Mouse (Mus musculus) embryonic facial prominence, embryonic 11.5 days (tissue): ENCODE measurements around the gene Mettl8. TPM values are rescaled to one million over a fixed set of nuclear protein-coding genes. Genes with fewer than 3 reads are reported as not detected.

Experiments
- ATAC-seq: fragments of 200-750 bp; cut with Nextera tagmentation; replicated peaks from 2 replicates; pipeline ENCODE4 v1.8.0; 2017; ENCODE audit warnings: low read depth; ENCODE audit not compliant: insufficient number of reproducible peaks, low FRiP score, low TSS enrichment
- DNase-seq: peaks from one replicate; pipeline ENCODE4 v3.0.0-alpha.2; 2015; ENCODE audit warnings: low spot score
- H3K27ac ChIP-seq: fragments of 300-500 bp; sonication (generic); replicated peaks from 2 replicates; pipeline ENCODE4 v1.5.1; 2014; ENCODE audit warnings: mild to moderate bottlenecking, low read depth, low read length, control low read depth
- H3K27me3 ChIP-seq: fragments of 300-500 bp; sonication (generic); 2 replicates; pipeline ENCODE4 v1.6.1; 2014; ENCODE audit warnings: mild to moderate bottlenecking, low read length, moderate library complexity, mixed read lengths; ENCODE audit not compliant: control insufficient read depth, insufficient read depth
- H3K36me3 ChIP-seq: fragments of 300-500 bp; sonication (generic); replicated peaks from 2 replicates; pipeline ENCODE4 v1.6.1; 2014; ENCODE audit warnings: low read depth, mild to moderate bottlenecking, low read length, moderate library complexity, mixed read lengths; ENCODE audit not compliant: control insufficient read depth, insufficient read depth
- H3K4me1 ChIP-seq: fragments of 300-500 bp; sonication (generic); 2 replicates; pipeline ENCODE4 v1.6.1; 2014; ENCODE audit warnings: low read length, mixed read lengths; ENCODE audit not compliant: control insufficient read depth, insufficient read depth
- H3K4me2 ChIP-seq: fragments of 300-500 bp; sonication (generic); 2 replicates; pipeline ENCODE4 v1.6.1; 2014; ENCODE audit warnings: low read depth, mild to moderate bottlenecking, control low read depth, low read length, moderate library complexity
- H3K4me3 ChIP-seq: fragments of 300-500 bp; sonication (generic); 2 replicates; pipeline ENCODE4 v1.5.1; 2014; ENCODE audit warnings: low read depth, low read length, control low read depth
- H3K9ac ChIP-seq: fragments of 300-500 bp; sonication (generic); replicated peaks from 2 replicates; pipeline ENCODE4 v1.6.1; 2014; ENCODE audit warnings: mild to moderate bottlenecking, control low read depth, low read length
- H3K9me3 ChIP-seq: fragments of 300-500 bp; sonication (generic); replicated peaks from 2 replicates; pipeline ENCODE4 v1.6.1; 2016; ENCODE audit warnings: mild to moderate bottlenecking, low read length, inconsistent platforms, mixed read lengths; ENCODE audit not compliant: control insufficient read depth
- WGBS: fragments of 180-500 bp; shearing (Covaris S2); extraction: QIAGEN DNeasy Blood & Tissue Kit; methylation state at CpG from one replicate; pipeline ENCODE4 v1.1.7; 2014; 5-methylcytosine and 5-hydroxymethylcytosine counted together
- polyA plus RNA-seq: library from polyadenylated mRNA; unstranded; fragments of >200 nt; fragmentation: Nextera tagmentation; extraction: Ambion mirVana; gene quantifications from 2 replicates; pipeline ENCODE4 v1.2.1, GENCODE M21; 2014

The Mettl8 gene
- polyA plus RNA-seq, 1 experiment from 2014 or later, result 21.9 TPM

DNA sequence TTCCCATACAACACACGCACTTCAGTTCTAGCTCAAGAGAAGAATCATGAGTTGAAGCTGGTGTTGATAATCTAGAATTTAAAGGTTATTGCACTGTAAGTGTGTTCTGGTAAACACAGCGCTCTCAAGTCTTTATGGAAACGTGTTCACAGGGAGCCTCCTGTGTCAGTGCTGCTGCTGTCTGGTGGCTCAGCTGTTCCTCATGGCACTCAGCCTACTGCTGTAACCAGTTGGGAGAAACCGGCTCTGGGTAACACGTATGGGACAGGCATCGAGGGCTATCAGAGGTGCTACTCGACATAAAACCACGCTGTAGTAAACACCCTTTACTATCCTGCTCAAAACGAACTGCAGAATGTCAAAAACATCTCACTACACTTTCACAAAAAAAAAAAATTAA is 36.1 kb downstream of the Mettl8 start:
- ATAC-seq (no peak), DNase-seq (no peak)
- Histone ChIP-seq H3K9ac (no peak overlapping the region), H3K36me3 (no peaks in the 10 kb centered on the region), H3K4me3 (no peak overlapping the region), H3K4me2 (no peak overlapping the region), H3K27me3 (no peaks in the 10 kb centered on the region), H3K27ac (no peak overlapping the region), H3K4me1 (no peaks in the 10 kb centered on the region), H3K9me3 (no peaks in the 10 kb centered on the region)
- WGBS, result 78% methylated on average over 9 of the region's 9 CpGs

DNA sequence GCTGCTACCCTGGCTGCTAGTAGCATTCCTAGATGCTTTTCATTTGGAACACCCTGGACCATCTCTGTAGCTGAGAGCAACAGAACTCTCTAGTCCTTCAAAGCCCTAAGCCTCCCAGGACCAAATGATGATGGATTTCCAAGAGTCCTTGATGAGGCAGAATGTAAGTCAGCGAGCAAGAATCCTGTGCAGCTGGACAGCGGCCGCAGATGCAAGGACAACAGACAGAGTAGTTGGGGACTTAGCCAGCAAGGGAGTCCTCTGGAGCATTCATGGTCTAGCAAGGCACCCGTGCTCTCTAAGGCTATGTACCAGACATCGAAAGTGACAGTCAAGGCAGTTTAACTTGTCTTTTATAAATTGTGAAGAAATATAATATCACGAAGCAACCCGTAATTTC is 41.9 kb downstream of the Mettl8 start:
- Histone ChIP-seq H3K9me3 (no peaks in the 10 kb centered on the region), H3K4me1 (no peaks in the 10 kb centered on the region), H3K36me3 (no peaks in the 10 kb centered on the region), H3K4me2 (no peak overlapping the region), H3K27ac (no peak overlapping the region), H3K9ac (no peak overlapping the region), H3K27me3 (no peaks in the 10 kb centered on the region), H3K4me3 (no peak overlapping the region)
- DNase-seq (no peak), ATAC-seq (no peak)
- 93% methylated on average over 7 of the region's 7 CpGs for WGBS

DNA sequence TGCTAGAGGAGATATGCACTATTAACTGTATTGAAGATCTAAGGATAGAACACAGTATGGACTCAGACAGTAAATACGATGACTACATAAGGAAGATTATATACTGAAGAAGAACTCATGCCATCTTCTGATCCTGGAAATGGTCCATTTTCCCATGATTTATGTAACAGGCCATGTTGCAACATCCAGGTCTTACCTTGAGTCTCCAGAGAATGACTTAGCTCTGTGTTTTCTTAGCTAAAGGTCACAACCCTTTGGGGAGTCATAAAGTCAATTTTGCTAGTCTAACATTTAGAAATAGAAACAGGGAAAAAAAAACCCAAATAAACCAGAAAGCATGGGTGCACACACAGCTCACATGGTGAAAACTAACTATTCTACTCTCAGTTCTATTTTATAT is 43.6 kb downstream of the Mettl8 start:
- no peak overlapping the region for H3K4me2 ChIP-seq
- no peaks in the 10 kb centered on the region for H3K4me1 ChIP-seq
- no peak for ATAC-seq
- 100% methylated on average over 1 of the region's 1 CpGs for WGBS
- H3K9ac ChIP-seq, result no peak overlapping the region
- H3K4me3 ChIP-seq, result no peak overlapping the region
- H3K9me3 ChIP-seq, result no peaks in the 10 kb centered on the region
- DNase-seq, result no peak
- H3K27ac ChIP-seq, result no peak overlapping the region
- H3K36me3 ChIP-seq, result no peaks in the 10 kb centered on the region
- H3K27me3 ChIP-seq, result no peaks in the 10 kb centered on the region

DNA sequence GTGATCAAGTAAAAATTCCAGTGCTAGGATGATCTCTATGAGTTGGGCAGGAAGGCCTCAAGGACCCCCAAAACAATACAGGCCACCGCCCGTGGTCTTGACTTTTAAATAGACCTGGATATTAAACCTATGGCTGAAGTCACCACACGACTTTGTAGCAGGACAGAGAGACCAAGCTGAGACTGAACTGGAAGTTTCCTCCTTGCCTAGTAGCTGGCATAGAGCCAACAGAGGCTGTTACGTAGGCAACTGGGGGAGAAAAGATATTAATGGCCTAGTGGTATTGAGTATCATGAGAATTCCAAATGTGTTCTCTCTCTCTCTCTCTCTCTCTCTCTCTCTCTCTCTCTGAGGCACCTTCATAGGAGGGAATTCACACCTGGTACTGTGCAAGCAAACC is 51.0 kb downstream of the Mettl8 start:
- ATAC-seq, result no peak
- Histone ChIP-seq H3K36me3 (no peaks in the 10 kb centered on the region), H3K4me2 (no peak overlapping the region), H3K27ac (no peak overlapping the region), H3K9ac (no peak overlapping the region), H3K27me3 (no peaks in the 10 kb centered on the region), H3K4me3 (no peak overlapping the region), H3K9me3 (no peaks in the 10 kb centered on the region), H3K4me1 (no peaks in the 10 kb centered on the region)
- WGBS, result 78% methylated on average over 4 of the region's 4 CpGs
- no peak for DNase-seq

DNA sequence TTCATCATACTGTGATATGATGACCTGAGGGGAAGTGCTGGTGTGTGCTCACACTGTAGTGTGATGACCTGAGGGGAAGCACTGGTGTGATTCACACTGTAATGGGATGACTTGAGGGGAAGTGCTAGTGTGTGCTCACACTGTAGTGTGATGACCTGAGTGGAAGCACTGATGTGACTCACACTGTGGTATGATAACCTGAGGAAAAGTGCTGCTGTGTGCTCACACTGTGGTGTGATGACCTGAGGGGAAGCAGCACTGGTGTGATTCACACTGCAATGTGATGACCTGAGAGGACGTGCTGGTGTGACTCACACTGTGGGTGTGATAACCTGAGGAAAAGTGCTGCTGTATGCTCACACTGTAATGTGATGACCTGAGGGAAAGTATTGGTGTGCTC is 52.9 kb downstream of the Mettl8 start:
- Histone ChIP-seq H3K9me3 (no peaks in the 10 kb centered on the region), H3K36me3 (no peaks in the 10 kb centered on the region), H3K4me1 (no peaks in the 10 kb centered on the region), H3K4me2 (no peak overlapping the region), H3K27me3 (no peaks in the 10 kb centered on the region), H3K9ac (no peak overlapping the region), H3K27ac (no peak overlapping the region), H3K4me3 (no peak overlapping the region)
- ATAC-seq (no peak), DNase-seq (no peak)
- 78% methylated on average over 1 of the region's 1 CpGs for WGBS

DNA sequence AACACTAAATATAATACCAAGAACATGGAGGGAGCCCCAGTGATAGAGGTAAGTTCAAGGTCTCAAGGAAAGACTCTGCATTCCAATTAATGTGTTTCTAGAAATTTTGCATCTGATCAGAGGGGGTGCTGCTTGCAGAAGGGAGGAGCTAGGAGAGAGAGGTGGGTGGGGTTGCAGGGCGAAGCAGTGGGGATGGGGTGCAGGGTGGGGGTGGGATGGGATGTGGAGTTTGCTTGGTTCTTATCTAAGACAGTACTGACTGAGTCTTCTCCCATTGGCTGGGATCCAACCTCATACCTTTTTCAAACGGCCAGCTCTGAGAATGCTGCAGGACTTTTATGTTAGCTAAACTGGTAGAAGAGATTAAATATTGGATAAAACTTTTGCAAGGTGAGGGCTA is 56.6 kb downstream of the Mettl8 start:
- Histone ChIP-seq H3K27ac (no peak overlapping the region), H3K4me2 (no peak overlapping the region), H3K4me1 (no peaks in the 10 kb centered on the region), H3K4me3 (no peak overlapping the region), H3K9ac (no peak overlapping the region), H3K36me3 (no peaks in the 10 kb centered on the region), H3K9me3 (no peaks in the 10 kb centered on the region), H3K27me3 (no peaks in the 10 kb centered on the region)
- WGBS, result 94% methylated on average over 2 of the region's 2 CpGs
- no peak for DNase-seq
- no peak for ATAC-seq

DNA sequence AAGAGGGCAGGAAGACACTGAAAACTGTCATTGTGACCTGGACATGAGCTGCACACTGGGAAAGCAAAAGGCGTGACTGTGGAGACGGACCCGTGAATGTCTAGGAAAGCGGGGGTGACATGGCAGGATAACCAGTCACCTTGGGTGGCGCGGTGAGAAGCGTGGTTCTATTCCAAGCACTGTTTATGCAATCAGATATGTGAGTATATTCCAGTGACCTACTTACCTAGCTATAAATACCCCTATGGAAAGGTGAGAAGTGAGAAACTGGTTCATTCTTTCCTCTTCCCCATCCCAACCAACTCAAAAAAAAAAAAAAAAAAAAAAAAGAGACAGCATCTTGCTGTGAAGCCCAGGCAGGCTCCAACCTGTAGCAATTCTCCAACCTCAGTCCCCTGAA is 58.9 kb downstream of the Mettl8 start:
- WGBS, result 95% methylated on average over 7 of the region's 7 CpGs
- H3K27ac ChIP-seq, result no peak overlapping the region
- H3K9ac ChIP-seq, result no peak overlapping the region
- H3K9me3 ChIP-seq, result no peaks in the 10 kb centered on the region
- H3K4me1 ChIP-seq, result no peaks in the 10 kb centered on the region
- H3K36me3 ChIP-seq, result no peaks in the 10 kb centered on the region
- H3K27me3 ChIP-seq, result no peaks in the 10 kb centered on the region
- no peak overlapping the region for H3K4me2 ChIP-seq
- no peak for ATAC-seq
- DNase-seq, result no peak
- no peak overlapping the region for H3K4me3 ChIP-seq

DNA sequence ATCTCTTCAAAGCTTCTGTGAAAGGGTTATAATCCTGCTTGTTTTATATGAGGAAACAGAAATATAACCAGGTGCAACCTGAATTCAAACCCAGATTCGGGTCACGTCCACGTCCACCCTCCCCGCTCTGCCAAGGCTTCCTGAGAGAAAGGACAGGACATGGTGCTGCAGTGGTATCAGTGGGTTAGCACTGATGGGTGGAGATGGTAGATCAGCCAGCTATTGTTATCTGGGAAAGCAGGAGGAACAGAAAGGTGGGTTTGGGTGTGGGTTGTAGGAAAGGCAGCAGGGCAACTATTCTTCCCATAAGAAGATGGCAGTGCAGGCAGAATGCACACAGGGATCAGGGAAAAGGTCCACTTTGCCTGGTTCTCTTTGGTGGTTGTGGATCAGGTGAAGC is 59.5 kb downstream of the Mettl8 start:
- no peak for DNase-seq

DNA sequence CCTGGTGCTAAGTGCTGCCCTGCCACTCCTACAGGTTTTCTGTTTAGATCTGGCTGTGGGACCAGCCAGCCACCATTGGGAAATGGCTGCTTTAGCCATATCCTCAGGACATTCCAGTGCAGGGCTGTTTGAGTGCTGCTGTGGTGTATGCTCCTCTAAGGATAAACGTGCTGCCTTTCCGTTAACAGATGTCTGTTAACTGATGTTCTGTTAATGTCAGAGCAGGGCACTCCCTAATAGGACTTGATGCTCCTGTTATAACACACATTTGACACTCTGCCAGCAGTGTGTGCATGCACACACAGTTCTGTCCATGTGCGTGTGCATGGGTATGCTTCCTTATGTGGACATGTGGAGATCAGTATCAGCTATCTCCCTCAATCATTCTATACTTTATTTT is 61.6 kb downstream of the Mettl8 start:
- H3K4me2 ChIP-seq, result no peak overlapping the region
- no peaks in the 10 kb centered on the region for H3K9me3 ChIP-seq
- no peak overlapping the region for H3K9ac ChIP-seq
- H3K4me1 ChIP-seq, result no peaks in the 10 kb centered on the region
- 72% methylated on average over 3 of the region's 3 CpGs for WGBS
- no peak overlapping the region for H3K4me3 ChIP-seq
- H3K27me3 ChIP-seq, result no peaks in the 10 kb centered on the region
- no peaks in the 10 kb centered on the region for H3K36me3 ChIP-seq
- no peak overlapping the region for H3K27ac ChIP-seq
- ATAC-seq (no peak), DNase-seq (no peak)

More for the DNA sequence above, 59.5 kb downstream of the Mettl8 start:
- H3K9ac ChIP-seq, result no peak overlapping the region
- H3K4me3 ChIP-seq, result no peak overlapping the region
- ATAC-seq, result no peak
- no peaks in the 10 kb centered on the region for H3K4me1 ChIP-seq
- 97% methylated on average over 4 of the region's 4 CpGs for WGBS
- H3K36me3 ChIP-seq, result no peaks in the 10 kb centered on the region
- no peaks in the 10 kb centered on the region for H3K27me3 ChIP-seq
- no peak overlapping the region for H3K4me2 ChIP-seq
- no peak overlapping the region for H3K27ac ChIP-seq
- H3K9me3 ChIP-seq, result no peaks in the 10 kb centered on the region
